Mouse (Mus musculus): Measurements from ENCODE around the gene Mrpl38.

The Mrpl38 gene

GRCm38 (mm10) chr11:116138468-116139138, at the start of gene Mrpl38:
TSS of gene Mrpl38 (minus strand) at chr11:116138868.
- peak; percentile 84 to 85 for DNase-seq

GRCm38 (mm10) chr11:116187226-116187930, 48.7 kb upstream of the Mrpl38 start:
- no peak for DNase-seq

- DNase-seq, result no peak
Observed at GRCm38 (mm10) chr11:116186360-116186759, 47.7 kb upstream of the Mrpl38 start.

- peak in 1 of 2 experiments; percentile 18 for DNase-seq
Observed at GRCm38 (mm10) chr11:116185836-116186235, 47.2 kb upstream of the Mrpl38 start.

GRCm38 (mm10) chr11:116178411-116179121, 39.9 kb upstream of the Mrpl38 start:
- no peak for DNase-seq

- DNase-seq, result no peak
Observed at GRCm38 (mm10) chr11:116176010-116176409, 37.3 kb upstream of the Mrpl38 start.

- no peak for DNase-seq
Observed at GRCm38 (mm10) chr11:116174775-116175448, 36.2 kb upstream of the Mrpl38 start.

GRCm38 (mm10) chr11:116171959-116172358, 33.3 kb upstream of the Mrpl38 start:
- no peak for DNase-seq

- no peak for DNase-seq
Observed at GRCm38 (mm10) chr11:116170003-116170800, 31.5 kb upstream of the Mrpl38 start.

- DNase-seq, result no peak
Observed at GRCm38 (mm10) chr11:116169214-116169613, 30.5 kb upstream of the Mrpl38 start.

- peak; percentile 96 to 97 for DNase-seq
Observed at GRCm38 (mm10) chr11:116167884-116168439, 29.3 kb upstream of the Mrpl38 start, which contains the start of gene Fbf1. TSS of gene Fbf1 (minus strand) at chr11:116168166.

GRCm38 (mm10) chr11:116167232-116167631, 28.6 kb upstream of the Mrpl38 start:
- no peak for DNase-seq

GRCm38 (mm10) chr11:116163002-116163401, 24.3 kb upstream of the Mrpl38 start:
- no peak for DNase-seq

- peak in 1 of 2 experiments; percentile 25 for DNase-seq
Observed at GRCm38 (mm10) chr11:116162146-116162545, 23.5 kb upstream of the Mrpl38 start.

- no peak for DNase-seq
Observed at GRCm38 (mm10) chr11:116161312-116161711, 22.6 kb upstream of the Mrpl38 start.

- DNase-seq, result no peak
Observed at GRCm38 (mm10) chr11:116150960-116151359, 12.3 kb upstream of the Mrpl38 start.

GRCm38 (mm10) chr11:116149341-116149740, 10.7 kb upstream of the Mrpl38 start:
- DNase-seq, result peak; percentile 43 to 53

GRCm38 (mm10) chr11:116148761-116149221, 10.1 kb upstream of the Mrpl38 start:
- peak; percentile 67 to 73 for DNase-seq

GRCm38 (mm10) chr11:116146294-116146985, 7.8 kb upstream of the Mrpl38 start:
- peak; percentile 59 to 64 for DNase-seq

GRCm38 (mm10) chr11:116145481-116146293, 7.0 kb upstream of the Mrpl38 start:
- peak; percentile 60 to 62 for DNase-seq
